Mouse (Mus musculus) embryonic facial prominence, embryonic 12.5 days (tissue): ENCODE data around the gene Cers6. TPM values are rescaled to one million over a fixed set of nuclear protein-coding genes. Genes with fewer than 3 reads are reported as not detected.
A peak's percentile ranks its signal among the peaks of the same experiment; 100 is the strongest.

Experiments
- ATAC-seq: fragments of 200-750 bp; cut with Nextera tagmentation; 2 replicates; pipeline ENCODE4 v1.8.0; 2017; ENCODE audit not compliant: insufficient number of reproducible peaks, insufficient read depth, low FRiP score, low TSS enrichment
- H3K27ac ChIP-seq: fragments of 300-500 bp; sonication (generic); 2 replicates; pipeline ENCODE4 v1.5.1; 2016; ENCODE audit warnings: mild to moderate bottlenecking
- H3K27me3 ChIP-seq: fragments of 300-500 bp; sonication (generic); 2 replicates; pipeline ENCODE4 v1.6.1; 2016; ENCODE audit warnings: mild to moderate bottlenecking, moderate library complexity
- H3K36me3 ChIP-seq: fragments of 300-500 bp; sonication (generic); 2 replicates; pipeline ENCODE4 v1.6.1; 2016; ENCODE audit warnings: mild to moderate bottlenecking
- H3K4me1 ChIP-seq: fragments of 300-500 bp; sonication (generic); 2 replicates; pipeline ENCODE4 v1.6.1; 2016
- H3K4me2 ChIP-seq: fragments of 300-500 bp; sonication (generic); replicated peaks from 2 replicates; pipeline ENCODE4 v1.6.1; 2016; ENCODE audit warnings: mild to moderate bottlenecking, moderate library complexity
- H3K4me3 ChIP-seq: fragments of 300-500 bp; sonication (generic); 2 replicates; pipeline ENCODE4 v1.5.1; 2016; ENCODE audit warnings: mild to moderate bottlenecking
- H3K9ac ChIP-seq: fragments of 300-500 bp; sonication (generic); 2 replicates; pipeline ENCODE4 v1.6.1; 2016; ENCODE audit warnings: mild to moderate bottlenecking, moderate library complexity
- H3K9me3 ChIP-seq: fragments of 300-500 bp; sonication (generic); 2 replicates; pipeline ENCODE4 v1.6.1; 2016; ENCODE audit warnings: mild to moderate bottlenecking, moderate library complexity
- WGBS: fragments of 180-500 bp; shearing (Covaris S2); methylation state at CpG from one replicate; pipeline ENCODE4 v1.1.7; 2016; 5-methylcytosine and 5-hydroxymethylcytosine counted together
- polyA plus RNA-seq: library from polyadenylated mRNA; unstranded; fragments of >200 nt; fragmentation: Nextera tagmentation; extraction: Ambion mirVana; gene quantifications from 2 replicates; pipeline ENCODE4 v1.2.1, GENCODE M21; 2016

Gene Cers6
- polyA plus RNA-seq, 1 experiment from 2014 or later = 31.4 TPM

- Histone ChIP-seq H3K4me1 (peaks cover 6% of the 10 kb centered on the region; the same call in 1 of the 2 replicates), H3K36me3 (no peaks in the 10 kb centered on the region), H3K4me2 (no peak overlapping the region), H3K9ac (no peak overlapping the region), H3K27me3 (no peaks in the 10 kb centered on the region), H3K27ac (no peak overlapping the region), H3K4me3 (no peak overlapping the region), H3K9me3 (no peaks in the 10 kb centered on the region)
- WGBS = 87% methylated on average over 6 of the region's 6 CpGs
- ATAC-seq = no peak
Observed at GRCm38 (mm10) chr2:68975780-68976179, 114.5 kb downstream of the Cers6 start.

DNA sequence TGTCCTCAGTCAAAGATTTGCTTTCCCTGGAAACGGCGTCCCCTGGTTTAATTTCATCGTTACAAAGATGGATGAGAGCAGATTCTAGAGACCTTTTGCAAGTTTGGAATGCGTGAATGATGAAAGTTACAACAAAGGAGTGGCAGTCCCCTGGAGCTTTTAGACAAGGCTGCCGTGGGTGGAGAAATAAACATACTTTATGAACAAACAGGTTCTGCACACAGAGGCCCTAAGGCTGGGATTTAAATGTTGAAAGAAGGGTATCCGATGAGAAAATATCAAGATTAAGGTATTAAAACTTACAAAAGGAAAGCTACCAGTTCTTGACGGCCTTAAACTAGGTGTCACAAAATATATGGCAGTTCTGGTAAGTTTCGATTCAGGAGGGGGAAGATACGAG lies 117.0 kb downstream of the Cers6 start:
- 69% methylated on average over 9 of the region's 9 CpGs for WGBS
- H3K9ac ChIP-seq = no peak overlapping the region
- ATAC-seq = no peak
- H3K4me3 ChIP-seq = no peak overlapping the region
- no peaks in the 10 kb centered on the region for H3K9me3 ChIP-seq
- H3K4me1 ChIP-seq = peaks cover 24% of the 10 kb centered on the region
- no peaks in the 10 kb centered on the region for H3K27me3 ChIP-seq
- H3K27ac ChIP-seq = 0 out of 2 replicates have a peak overlapping the region, but pooled peaks have one; percentile 41
- H3K4me2 ChIP-seq = no peak overlapping the region
- H3K36me3 ChIP-seq = no peaks in the 10 kb centered on the region

- 63% methylated on average over 12 of the region's 12 CpGs for WGBS
- no peak overlapping the region for H3K4me3 ChIP-seq
- no peaks in the 10 kb centered on the region for H3K9me3 ChIP-seq
- no peaks in the 10 kb centered on the region for H3K36me3 ChIP-seq
- H3K9ac ChIP-seq = no peak overlapping the region
- no peaks in the 10 kb centered on the region for H3K27me3 ChIP-seq
- no peak for ATAC-seq
- H3K27ac ChIP-seq = peak overlapping the region; percentile 41; the same call in 1 of the 2 replicates
- H3K4me2 ChIP-seq = no peak overlapping the region
- H3K4me1 ChIP-seq = peaks cover 24% of the 10 kb centered on the region
Observed at GRCm38 (mm10) chr2:68978660-68979604, 117.7 kb downstream of the Cers6 start.

DNA sequence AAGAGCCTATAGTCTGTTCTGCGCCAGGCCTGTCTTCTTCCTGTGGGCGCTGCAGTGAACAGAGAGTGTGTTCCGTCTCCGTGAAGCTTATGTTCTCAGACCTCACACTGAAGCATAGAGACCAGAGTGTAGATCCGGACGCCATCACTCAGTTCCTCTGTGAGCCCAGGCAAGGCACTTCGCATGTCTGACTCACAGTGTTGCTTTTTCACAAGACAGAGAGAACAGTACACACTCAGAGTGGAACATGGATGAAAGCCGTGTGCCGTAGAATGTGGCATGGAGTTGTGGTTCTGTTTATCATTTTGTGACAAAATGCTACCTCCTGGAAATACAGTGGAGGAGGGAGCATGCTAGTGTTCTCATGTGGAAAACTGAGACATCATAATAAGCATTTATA lies 120.1 kb downstream of the Cers6 start:
- Histone ChIP-seq H3K4me2 (no peak overlapping the region), H3K9me3 (no peaks in the 10 kb centered on the region), H3K4me1 (peaks cover 24% of the 10 kb centered on the region), H3K36me3 (no peaks in the 10 kb centered on the region), H3K27ac (peak overlapping the region; percentile 23; the same call in 1 of the 2 replicates), H3K9ac (no peak overlapping the region), H3K4me3 (no peak overlapping the region), H3K27me3 (no peaks in the 10 kb centered on the region)
- 88% methylated on average over 9 of the region's 9 CpGs for WGBS
- no peak for ATAC-seq

GRCm38 (mm10) chr2:68981756-68982409 lies 120.6 kb downstream of the Cers6 start:
- WGBS = 66% methylated on average over 11 of the region's 11 CpGs
- H3K9me3 ChIP-seq = no peaks in the 10 kb centered on the region
- no peaks in the 10 kb centered on the region for H3K36me3 ChIP-seq
- no peaks in the 10 kb centered on the region for H3K27me3 ChIP-seq
- peak overlapping the region; percentile 25; the same call in 1 of the 2 replicates for H3K27ac ChIP-seq
- H3K4me3 ChIP-seq = no peak overlapping the region
- ATAC-seq = peak; percentile 18; the same call in 1 of the 2 replicates
- H3K4me2 ChIP-seq = no peak overlapping the region
- H3K9ac ChIP-seq = no peak overlapping the region
- peaks cover 24% of the 10 kb centered on the region for H3K4me1 ChIP-seq

DNA sequence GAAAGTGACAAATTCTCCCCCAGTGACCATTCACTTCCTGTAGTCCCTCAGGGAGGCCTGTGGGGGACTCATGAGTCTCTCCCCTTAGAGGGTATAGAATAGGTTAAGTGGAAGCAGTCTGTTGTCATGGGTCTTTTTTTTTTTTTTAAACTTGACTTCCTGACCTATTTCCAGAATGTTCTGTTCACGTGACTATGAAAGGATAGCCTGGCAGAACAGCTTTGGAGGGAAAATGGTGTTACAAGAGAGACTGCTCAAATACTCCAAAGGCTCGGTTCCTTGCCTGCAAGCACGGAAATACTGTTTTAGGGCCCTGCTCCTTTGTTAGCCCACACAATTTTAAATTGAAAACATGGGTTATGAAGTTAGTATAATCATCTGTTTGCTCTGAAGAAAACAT lies 121.7 kb downstream of the Cers6 start:
- ATAC-seq = no peak
- H3K4me2 ChIP-seq = no peak overlapping the region
- no peaks in the 10 kb centered on the region for H3K9me3 ChIP-seq
- H3K4me1 ChIP-seq = peaks cover 24% of the 10 kb centered on the region
- no peaks in the 10 kb centered on the region for H3K27me3 ChIP-seq
- no peak overlapping the region for H3K4me3 ChIP-seq
- no peaks in the 10 kb centered on the region for H3K36me3 ChIP-seq
- no peak overlapping the region for H3K27ac ChIP-seq
- H3K9ac ChIP-seq = no peak overlapping the region
- WGBS = 73% methylated on average over 3 of the region's 3 CpGs

GRCm38 (mm10) chr2:68983431-68983830 lies 122.2 kb downstream of the Cers6 start:
- 69% methylated on average over 3 of the region's 3 CpGs for WGBS
- Histone ChIP-seq H3K9me3 (no peaks in the 10 kb centered on the region), H3K27ac (no peak overlapping the region), H3K36me3 (no peaks in the 10 kb centered on the region), H3K4me1 (peaks cover 24% of the 10 kb centered on the region), H3K4me2 (no peak overlapping the region), H3K4me3 (no peak overlapping the region), H3K9ac (no peak overlapping the region), H3K27me3 (no peaks in the 10 kb centered on the region)
- ATAC-seq = no peak

- peaks cover 5% of the 10 kb centered on the region; the same call in 1 of the 2 replicates for H3K4me1 ChIP-seq
- no peak overlapping the region for H3K4me2 ChIP-seq
- no peaks in the 10 kb centered on the region for H3K36me3 ChIP-seq
- H3K27me3 ChIP-seq = no peaks in the 10 kb centered on the region
- no peaks in the 10 kb centered on the region for H3K9me3 ChIP-seq
- no peak overlapping the region for H3K9ac ChIP-seq
- no peak overlapping the region for H3K27ac ChIP-seq
- no peak for ATAC-seq
- WGBS = 94% methylated on average over 6 of the region's 6 CpGs
- no peak overlapping the region for H3K4me3 ChIP-seq
Observed at GRCm38 (mm10) chr2:68989117-68989516, 127.9 kb downstream of the Cers6 start.

DNA sequence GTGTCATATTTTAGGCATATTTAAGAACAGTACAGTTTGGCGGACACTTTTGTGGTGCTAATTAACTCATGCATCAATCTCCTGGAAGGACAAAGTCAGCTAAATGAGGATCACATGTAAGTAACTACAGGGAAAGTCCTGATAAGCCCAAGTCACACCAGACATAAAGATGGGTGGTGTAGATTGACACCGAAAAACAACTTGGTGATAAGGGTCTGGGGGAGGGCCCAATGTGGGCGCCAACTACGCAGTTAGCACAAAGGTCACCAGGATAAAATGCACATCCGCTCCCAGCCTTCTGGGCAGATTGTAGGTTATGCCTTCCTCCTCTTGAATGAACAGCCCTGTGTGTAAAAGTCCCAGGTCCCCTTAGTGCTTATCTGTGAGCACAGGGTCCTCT lies 131.4 kb downstream of the Cers6 start:
- Histone ChIP-seq H3K4me2 (no peak overlapping the region), H3K4me3 (no peak overlapping the region), H3K4me1 (peaks cover 3% of the 10 kb centered on the region; the same call in 1 of the 2 replicates), H3K27me3 (no peaks in the 10 kb centered on the region), H3K27ac (no peak overlapping the region), H3K9ac (no peak overlapping the region), H3K9me3 (no peaks in the 10 kb centered on the region), H3K36me3 (no peaks in the 10 kb centered on the region)
- 92% methylated on average over 5 of the region's 5 CpGs for WGBS
- ATAC-seq = no peak

DNA sequence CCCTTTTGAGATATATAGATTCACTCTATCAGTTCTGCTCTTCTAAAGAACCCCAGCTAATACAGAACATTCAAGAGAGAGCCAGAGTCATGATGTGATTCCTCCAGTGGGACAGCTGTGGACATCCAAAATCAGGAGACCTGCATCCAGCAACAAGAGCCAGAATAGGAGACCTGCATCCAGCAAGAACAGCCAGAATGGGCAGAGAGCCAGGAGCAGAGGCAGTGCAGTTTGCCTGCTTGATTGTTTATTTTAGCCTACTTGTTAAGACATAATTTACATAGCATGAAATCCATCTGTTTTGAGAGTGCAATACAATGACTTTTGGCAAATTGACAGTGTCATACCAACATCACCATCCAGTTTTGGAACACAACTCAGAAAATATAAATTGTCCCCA lies 133.2 kb downstream of the Cers6 start:
- no peak overlapping the region for H3K4me3 ChIP-seq
- H3K4me1 ChIP-seq = peaks cover 3% of the 10 kb centered on the region; the same call in 1 of the 2 replicates
- no peak for ATAC-seq
- H3K4me2 ChIP-seq = no peak overlapping the region
- H3K9me3 ChIP-seq = no peaks in the 10 kb centered on the region
- no peaks in the 10 kb centered on the region for H3K27me3 ChIP-seq
- no peaks in the 10 kb centered on the region for H3K36me3 ChIP-seq
- H3K27ac ChIP-seq = 0 out of 2 replicates have a peak overlapping the region, but pooled peaks have one; percentile 11
- no peak overlapping the region for H3K9ac ChIP-seq

- no peak overlapping the region for H3K4me3 ChIP-seq
- no peaks in the 10 kb centered on the region for H3K36me3 ChIP-seq
- H3K9ac ChIP-seq = no peak overlapping the region
- no peak overlapping the region for H3K27ac ChIP-seq
- H3K4me1 ChIP-seq = peaks cover 3% of the 10 kb centered on the region; the same call in 1 of the 2 replicates
- no peak overlapping the region for H3K4me2 ChIP-seq
- H3K27me3 ChIP-seq = no peaks in the 10 kb centered on the region
- no peaks in the 10 kb centered on the region for H3K9me3 ChIP-seq
- no peak for ATAC-seq
Observed at GRCm38 (mm10) chr2:68995723-68996122, 134.5 kb downstream of the Cers6 start.

- no peak for ATAC-seq
- Histone ChIP-seq H3K4me2 (no peak overlapping the region), H3K9ac (no peak overlapping the region), H3K27me3 (no peaks in the 10 kb centered on the region), H3K27ac (no peak overlapping the region), H3K36me3 (no peaks in the 10 kb centered on the region), H3K4me1 (peaks cover 3% of the 10 kb centered on the region; the same call in 1 of the 2 replicates), H3K4me3 (no peak overlapping the region), H3K9me3 (no peaks in the 10 kb centered on the region)
- 83% methylated on average over 1 of the region's 1 CpGs for WGBS
Observed at GRCm38 (mm10) chr2:68996268-68996667, 135.0 kb downstream of the Cers6 start.
